Mouse (Mus musculus) right cerebral cortex, adult 2 months (tissue): Measurements from ENCODE around the gene Pstpip1.

Experiments
- DNase-seq, 2 experiments: peaks; one replicate each; pipeline ENCODE4 v3.0.0; 2021 to 2022; ENCODE audit warnings: low spot score in 2 of 2

Gene Pstpip1

DNA sequence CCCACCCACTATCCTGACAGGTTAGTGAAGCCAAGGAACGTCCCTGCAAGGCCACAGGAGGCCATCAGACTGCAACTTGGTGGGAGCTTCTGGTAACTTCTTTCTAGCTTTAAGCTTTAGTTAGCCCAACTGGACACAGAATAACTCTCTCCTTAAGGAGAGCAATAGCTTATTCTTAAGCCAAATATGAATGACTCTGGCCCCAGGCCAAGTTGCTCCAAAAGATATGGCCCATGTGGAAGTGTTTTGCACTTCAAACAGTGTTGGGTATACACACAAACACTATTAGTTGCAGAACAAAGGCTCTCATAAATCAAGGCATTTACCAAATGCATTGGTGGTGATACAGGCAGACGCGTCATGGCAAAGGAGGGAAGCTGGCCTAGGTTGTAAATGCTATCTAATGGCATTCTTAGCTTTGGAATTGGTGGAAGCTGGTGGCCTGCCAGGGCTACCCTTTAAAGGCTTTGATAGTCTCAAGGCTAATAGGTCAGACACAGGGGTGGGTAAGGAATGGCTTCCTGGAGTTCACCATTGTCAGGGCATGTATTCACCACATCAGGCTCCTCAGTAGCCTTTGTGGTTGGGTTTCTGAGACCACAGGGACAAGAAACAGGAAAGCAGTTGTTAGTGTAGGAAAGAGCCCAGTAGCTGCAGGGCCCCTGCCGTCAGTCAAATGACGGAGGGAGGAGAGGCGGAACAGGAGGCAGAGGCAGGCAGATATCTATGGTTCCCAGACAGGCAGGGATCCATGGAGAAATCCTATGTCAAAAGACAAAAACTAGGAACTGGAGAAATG, 16.7 kb downstream of the Pstpip1 start:
- DNase-seq = no peak

DNA sequence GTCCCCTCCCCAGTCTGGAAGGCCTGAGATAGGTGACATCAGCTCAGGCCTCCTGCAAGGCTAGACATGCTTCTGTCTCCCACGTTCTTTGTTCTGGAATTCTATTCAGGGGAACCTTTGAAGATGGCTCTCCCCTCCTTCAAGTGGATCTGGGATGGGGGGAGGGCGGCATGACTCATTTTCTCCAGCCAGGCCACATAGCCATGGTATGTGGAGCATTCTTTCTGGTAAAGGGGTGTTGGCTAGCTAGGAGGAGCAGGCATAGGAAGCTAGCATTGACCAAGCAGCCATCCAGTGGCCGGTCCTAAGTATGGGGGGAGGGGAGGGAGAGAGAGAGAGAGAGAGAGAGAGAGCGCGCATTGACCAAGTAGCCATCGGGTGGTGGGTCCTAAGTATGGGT, 17.8 kb downstream of the Pstpip1 start:
- DNase-seq = no peak

DNA sequence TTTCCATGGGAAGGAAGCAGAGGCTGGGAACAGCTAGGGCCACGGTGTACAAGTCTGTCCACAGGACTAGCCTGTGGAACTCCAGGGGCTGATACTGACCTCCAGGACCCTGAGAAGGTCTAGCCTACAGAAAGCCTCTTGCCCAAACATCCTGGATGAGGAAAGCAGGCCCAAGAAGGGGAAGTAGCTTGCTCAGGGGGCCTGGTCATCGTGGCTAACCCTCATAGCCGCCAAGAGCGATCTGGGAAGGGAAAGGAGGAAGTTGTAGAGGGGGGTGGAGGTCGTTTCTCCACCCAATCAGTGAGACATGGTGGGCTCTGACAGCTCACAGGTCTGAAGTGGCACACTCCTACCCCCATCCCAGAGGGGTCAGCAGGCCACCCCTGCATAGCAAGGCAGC, 18.4 kb downstream of the Pstpip1 start:
- no peak for DNase-seq

DNA sequence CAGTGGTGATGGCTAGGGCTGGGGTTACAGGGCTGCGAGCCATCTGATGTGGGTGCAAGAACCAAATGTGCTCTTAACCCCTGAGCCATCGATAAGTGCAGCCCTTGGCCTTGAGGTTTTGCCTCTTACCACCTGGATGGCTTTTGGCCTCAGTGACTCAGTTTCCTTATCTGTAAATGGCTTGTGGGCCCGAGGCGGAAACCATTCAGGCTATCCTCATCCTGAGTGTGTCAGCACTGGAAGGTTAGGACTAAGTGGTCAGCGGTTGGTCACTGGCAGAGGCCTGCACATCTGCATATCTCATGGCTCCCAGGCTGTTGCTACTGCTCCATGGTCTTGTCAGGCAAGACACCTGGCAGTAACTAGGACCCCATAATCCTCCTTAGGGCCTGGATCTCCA, 28.3 kb downstream of the Pstpip1 start:
- no peak for DNase-seq

DNA sequence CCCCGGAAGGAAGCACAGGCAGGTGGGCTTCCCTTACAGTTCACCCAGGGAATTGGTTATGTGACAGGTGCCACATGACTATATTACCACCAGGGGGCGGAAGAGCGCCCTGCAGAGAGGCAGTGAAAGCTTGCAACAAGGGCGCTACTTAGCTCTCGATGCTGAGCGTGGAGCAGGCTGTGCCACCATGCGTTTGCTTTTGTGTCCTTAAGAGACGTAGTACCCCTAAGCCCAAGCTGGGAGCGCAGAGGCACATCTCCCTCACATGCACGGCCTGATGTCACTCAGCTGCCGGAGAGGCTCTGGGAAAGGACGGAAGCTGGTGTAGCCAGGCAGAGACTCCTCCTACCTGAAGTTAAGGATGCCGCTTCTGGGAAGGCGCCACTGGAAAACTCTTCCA, 28.8 kb downstream of the Pstpip1 start:
- DNase-seq = peak; percentile 72 to 82

DNA sequence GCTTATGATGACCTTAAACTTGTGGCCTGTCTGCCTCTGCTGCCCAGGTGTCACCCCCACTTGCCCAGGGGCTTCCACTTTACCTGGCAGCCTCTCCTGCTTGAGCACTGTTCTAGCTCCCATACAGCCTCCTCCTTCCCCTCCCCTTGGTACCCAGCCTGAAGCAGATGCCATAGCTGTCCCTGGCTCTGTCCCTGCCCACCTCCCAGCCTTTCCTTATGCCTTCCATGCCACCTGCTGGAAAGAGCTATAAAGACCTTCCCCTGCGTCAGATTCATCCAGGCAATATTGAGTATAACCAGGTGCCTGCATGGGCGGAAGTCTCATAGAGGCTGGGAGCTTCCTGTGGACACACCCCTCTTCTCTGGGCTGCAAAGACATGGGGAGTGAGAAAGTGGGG, 29.9 kb downstream of the Pstpip1 start:
- no peak for DNase-seq

DNA sequence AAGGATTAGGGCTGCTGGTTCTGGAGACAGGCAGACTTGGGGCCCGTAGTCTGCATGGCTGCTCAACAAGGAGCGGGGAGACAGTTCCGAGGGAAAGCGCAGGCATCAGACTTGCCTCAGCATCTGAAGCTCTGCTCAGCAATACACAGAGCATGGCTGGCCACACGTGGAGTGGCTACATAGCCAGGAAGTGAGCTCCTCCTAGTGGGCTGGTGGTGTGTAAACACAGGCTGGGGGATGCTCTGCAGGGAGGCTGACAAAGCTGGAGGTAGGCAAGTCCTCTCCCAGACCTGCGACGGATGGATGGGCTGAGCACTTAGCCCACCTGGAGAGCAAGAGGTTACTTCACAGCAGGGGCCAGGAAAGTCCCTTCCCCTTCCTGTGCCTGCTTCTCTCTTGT, 31.3 kb downstream of the Pstpip1 start:
- DNase-seq = peak; percentile 65 to 67

DNA sequence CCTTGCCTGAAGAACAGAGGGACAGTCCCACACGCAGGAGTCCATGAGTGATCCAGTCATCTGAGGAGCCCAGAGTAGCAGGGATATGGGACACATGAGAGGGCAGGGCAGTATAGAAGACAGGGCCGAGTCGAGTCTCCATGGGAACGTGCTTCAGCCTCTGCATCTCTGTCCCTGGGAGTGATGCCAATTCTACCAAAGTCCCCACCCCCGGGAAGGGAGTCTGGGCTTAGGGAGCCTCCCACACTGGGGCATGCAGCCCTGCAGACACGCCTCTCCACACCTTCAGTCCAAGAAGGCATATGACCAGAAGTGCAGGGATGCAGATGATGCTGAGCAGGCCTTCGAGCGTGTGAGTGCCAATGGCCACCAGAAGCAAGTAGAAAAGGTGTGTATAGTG, 33.2 kb downstream of the Pstpip1 start:
- peak in 1 of 2 experiments; percentile 58 for DNase-seq

DNA sequence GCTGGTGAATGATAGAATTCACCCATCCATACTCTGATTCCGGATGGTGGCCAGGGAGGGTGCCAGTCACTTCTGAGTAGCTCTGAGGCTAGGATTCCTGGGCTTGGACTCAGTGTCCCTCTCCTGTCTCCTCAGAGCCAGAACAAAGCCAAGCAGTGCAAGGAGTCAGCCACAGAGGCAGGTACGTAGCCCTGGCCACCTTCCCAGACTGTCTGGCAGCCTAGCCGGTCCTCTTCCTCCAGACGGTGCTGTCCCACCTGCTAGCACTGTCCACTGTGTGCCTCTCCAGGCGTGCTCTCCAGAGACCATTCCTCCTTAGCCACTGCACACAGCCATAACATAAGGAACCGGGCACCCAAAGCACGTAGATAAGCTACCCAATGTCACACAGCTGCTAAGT, 33.9 kb downstream of the Pstpip1 start:
- no peak for DNase-seq

DNA sequence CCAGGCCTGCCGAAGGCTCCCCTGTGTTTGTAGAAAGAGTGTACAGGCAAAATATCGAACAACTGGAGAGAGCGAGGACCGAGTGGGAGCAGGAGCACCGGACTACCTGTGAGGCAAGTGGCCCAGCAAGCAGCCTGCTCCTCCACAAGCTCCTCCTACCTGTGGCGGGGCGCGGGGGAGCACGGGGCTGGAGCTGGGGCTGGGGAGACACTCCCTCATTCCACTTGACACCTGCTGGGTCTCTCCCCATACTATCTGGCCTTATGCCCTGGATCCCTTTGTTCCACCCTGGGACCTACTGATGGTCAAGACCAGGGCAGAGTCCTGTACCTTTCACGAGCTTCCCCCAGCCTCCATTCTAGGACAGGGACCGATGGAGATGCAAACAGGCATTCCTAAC, 34.8 kb downstream of the Pstpip1 start:
- no peak for DNase-seq

DNA sequence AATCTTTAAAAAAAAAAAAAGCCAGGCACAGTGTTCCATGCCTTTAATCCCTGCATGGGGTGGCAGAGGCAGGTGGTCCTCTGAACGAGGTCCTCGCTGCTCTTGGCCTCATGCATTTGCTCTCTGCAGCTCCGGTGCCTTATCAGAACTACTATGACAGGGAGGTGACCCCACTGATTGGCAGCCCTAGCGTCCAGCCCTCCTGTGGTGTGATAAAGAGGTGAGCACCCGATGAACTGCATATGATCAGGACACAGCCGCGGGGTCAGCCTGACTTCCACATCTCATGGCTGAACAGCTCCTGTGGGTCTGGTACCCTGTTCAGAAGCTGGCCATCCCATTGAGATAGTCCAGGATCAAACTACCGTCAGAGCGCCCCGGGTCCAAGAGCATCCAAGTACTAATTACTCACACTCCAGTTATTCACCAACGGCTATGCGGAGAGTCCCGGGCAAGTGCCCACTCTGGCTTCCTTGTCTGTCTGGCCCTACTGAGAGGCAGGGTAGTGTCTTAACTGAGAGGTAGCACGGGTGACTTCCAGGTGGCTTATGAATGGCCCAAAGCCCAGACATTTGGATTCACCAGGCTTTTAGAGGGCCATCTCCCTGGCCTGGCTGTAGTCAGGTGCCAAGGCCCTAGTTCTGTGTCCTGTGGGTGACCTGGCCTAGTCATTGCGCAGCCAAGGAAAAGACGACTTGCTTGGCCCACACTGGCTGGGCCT, 36.9 kb downstream of the Pstpip1 start:
- DNase-seq = no peak

DNA sequence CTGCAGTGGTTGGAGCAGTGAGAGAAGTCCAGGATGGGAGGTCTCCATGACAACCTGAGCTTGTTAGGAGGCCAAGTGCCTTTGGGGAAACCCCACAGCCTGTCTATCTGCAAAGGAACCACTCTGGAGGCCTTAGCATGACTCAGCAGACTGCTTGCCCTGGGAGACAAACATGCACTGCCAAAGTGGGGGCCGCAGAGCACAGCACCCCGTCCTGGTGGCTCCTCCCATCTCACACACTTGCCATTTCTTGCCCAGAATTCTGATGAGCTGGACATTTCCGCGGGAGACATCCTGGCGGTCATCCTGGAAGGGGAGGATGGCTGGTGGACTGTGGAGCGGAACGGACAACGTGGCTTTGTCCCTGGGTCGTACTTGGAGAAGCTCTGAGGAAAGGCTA, 38.6 kb downstream of the Pstpip1 start:
- peak; percentile 42 to 54 for DNase-seq

DNA sequence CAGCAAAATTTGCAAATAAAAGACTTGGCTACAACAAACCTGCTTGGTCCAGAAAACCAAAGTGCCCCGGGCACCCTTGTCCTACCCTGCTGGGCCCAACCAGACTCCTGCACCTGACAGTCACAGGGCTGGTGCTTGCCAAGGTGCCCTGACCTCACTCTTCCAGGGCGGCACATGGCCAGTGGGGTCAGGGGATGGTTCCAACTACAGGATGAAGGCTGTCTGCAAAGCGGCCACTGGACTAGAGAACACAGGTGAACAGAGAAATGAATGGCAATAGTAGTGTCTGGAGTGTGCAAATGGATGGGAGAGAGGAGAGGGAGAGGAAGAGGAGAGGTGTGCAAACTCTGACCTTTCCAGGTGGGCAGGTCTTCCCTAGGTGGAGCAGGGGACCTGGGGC, 40.2 kb downstream of the Pstpip1 start:
- DNase-seq = no peak

DNA sequence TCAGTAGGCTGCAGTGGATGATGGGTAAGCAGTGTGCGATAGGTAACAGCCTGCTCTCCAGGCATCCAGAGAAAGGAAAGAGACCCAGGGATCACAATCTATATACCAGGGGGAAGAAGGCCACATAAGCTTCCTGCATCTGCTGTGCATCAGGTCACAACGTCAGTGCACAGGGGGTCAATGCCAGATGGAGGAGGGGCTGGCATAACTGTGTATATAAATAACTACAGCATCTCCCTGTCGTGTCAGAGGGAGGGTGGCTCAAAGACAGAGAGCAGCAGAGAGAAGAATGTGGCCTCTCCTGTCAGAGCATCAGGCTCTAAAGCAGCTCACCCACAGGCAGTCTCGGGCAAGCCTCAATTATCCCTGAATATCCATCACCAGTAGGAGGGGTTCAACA, 40.8 kb downstream of the Pstpip1 start:
- no peak for DNase-seq

DNA sequence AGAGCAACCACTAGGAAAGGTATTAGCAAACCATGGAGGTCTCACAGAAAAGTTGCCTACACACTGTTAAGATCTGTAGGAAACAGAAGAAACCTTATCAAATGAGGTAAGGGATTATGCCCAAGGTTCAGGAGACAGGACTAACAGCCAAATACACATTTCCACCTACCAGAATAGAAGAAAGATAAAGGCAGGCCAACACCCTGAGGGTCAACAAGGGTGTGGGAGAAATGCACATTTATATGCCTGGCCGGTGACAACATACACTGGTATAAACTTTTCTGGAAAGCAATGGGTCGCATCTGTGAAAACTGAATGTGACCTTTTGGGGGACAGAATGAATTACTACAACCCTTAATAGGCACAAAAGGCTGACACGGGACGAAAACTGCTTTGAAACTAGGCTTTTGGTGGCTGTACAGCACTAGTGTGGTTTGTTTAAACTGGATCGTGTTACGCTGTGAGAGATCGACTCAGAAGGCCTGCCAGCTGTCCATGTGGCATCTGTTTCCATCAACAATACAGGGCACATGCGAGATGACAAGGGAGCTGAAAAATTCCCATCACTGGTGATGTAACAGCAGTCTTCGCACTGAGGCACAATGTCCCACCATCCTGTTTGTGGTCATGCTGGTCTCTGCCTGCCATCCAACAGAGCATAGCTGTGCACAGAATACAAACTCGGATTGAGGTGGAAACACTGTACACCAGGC, 42.2 kb downstream of the Pstpip1 start:
- DNase-seq = no peak

DNA sequence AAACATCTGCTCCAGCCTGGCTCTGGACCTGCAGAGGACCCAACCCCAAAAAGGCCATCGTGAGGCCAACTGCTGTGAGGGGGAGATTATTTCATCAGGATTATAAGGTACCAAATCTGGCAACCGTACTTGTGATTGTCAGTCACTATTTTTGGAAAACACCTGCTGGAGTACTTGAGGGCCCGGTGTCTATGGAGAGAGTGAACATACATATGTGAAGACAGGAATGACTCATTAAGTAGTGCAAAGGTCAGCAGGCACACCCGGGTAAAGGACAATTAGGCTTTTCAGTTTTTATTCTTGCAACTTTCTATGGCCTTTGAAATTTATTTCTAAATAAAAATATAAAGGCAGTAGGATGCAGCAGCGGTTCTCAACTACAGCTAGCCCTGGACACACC, 44.2 kb downstream of the Pstpip1 start:
- no peak for DNase-seq

DNA sequence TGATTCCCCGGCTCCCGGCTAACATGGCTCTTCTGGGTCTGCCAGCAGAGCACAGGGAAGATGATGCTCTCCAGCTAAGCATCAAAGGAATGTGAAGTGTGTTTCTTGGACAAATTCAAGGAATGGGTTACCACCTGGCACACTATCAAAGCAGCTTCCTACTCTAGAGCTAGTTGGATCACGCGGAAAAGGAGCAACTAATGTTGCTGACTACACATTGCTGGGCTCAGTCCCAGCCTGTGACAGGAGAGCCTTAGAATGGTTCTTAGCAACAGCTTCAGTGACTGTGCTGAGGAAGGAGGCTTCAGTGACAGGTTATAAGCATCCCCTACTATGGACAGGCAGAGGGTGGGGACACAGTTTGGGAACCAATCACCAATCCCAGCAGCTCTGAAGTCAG, 44.9 kb downstream of the Pstpip1 start:
- peak in 1 of 2 experiments; percentile 53 for DNase-seq

DNA sequence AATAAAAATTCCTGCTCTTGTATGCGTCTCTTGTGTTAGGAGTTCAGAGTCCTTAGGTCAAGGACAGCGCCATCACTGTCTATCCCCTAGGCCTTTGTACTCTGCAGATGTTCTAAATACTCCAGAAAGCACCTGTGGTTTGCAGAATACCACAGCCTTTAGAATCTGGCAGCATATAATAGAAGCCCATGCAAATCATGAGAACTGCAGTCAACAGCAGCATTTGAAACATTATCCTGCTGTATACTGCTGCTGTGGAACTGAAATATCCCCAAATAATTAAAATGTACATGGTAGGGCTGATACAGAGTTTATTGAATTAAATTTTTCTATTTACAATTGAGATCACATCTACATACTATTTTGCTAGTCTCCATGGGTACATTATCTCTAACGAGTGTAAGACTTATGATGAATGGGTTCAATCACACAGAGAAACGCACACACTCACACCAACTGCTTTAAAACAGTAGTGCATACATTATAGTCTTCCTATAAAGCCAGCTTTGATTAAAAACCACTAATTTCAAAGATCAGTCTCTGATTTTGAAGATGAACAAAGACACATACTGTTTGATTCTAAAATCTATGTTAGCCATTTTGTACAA, 45.9 kb downstream of the Pstpip1 start:
- no peak for DNase-seq

DNA sequence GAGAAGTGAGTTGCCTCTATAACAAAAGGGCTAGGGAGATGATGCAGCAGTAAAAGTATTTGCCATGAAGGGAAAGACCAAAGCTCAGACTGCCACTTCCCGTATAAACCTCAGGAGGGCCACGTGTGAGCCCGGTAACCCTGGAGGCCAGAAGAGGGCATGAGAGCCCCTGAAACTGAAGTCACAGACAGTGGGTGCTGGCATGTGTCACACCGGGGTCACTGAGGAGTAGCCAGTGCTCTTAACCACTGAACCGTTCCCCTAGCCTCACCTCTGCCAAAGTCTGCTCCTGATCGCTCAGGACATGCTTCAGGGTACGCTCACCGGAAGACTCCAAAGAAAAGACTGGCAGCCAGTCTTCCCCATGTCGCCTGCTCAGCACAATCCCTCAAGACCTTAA, 52.0 kb downstream of the Pstpip1 start:
- DNase-seq = no peak

DNA sequence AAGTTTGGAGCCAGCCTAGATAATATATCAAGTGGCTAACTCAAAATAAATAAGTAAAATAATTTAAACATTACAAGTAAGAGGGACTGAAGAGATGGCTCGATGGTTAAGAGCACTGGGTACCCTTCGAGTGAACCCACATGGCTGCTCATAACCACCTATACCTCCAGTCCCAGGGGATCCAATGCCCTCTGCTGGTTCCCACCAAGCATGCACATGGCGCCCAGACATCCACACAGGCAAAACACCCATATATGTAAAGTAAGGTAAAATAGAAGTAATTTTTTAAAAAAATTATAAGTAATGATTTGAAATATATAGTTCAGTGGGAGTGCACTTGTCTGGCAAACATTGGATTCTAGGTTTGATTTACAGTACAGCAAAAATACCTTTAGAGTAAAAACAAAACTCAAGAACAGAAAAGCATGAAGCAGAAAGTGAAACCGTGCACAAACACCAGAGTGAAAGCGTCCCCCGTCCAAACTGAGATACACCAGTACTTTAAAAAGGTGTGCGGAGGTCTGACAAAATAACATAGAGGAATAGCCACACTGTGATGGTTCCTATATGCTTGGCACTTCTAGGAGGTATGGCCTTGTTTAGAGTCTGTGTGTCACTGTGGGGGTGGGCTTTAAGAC, 54.7 kb downstream of the Pstpip1 start:
- no peak for DNase-seq

DNA sequence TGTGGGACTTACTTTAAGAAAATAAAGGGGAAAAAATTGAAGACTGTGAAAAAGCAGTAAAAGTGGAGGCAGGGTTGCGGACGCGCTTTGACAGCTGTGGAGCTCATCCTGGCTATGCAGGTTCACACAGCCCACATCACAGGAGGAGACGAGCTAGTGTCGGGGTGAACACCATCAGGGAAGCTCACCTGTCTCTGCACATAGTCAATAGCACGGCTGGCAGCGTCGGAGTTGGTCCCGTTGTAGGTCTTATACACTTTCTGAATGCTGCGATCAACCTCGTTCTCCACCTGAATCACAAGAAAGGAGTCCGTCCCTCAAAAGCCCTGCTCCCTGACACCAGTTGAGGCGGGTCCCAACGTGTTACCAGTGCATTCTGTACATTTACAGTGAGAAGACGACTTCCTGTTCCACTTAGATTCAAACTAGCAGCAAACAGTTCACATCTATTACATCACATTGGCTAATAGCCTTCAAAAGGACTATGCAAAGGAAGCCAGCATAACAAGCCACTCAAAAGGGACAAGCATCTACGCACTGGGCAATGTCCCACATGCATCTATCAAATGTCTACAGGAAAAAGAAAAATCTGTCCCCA, 56.7 kb downstream of the Pstpip1 start:
- DNase-seq = no peak
